ENCODE assay signal across 8 mouse cellular contexts in genomic region chr4:41136811-41137210, GRCm38 (mm10). TPM values are rescaled to one million over a fixed set of nuclear protein-coding genes. Genes with fewer than 3 reads are reported as not detected.
DNase-seq lines count a peak whose midpoint lies in the region; ATAC-seq and TF ChIP-seq lines count a peak whose summit lies in the region.

No protein-coding gene starts in this region.

- no peak for DNase-seq in heart, adult 18-20 months
- DNase-seq in spleen, postnatal 10 days (ENCODE audit: low spot score in 2 of 2), result no peak
- no peak for DNase-seq in B cell, adult 2 months
- no peak for DNase-seq in natural killer cell, adult 2 months (ENCODE audit: low spot score in 2 of 2)

- peaks cover 22% of the 10 kb centered on the region for H3K36me3 ChIP-seq in heart, embryonic 12.5 days
- H3K36me3 ChIP-seq in E14TG2a.4 (ENCODE audit: insufficient read depth, low read length) (peaks cover 27% of the 10 kb centered on the region), macrophage (ENCODE audit: inconsistent target) (no peaks in the 10 kb centered on the region)
- peaks cover 14% of the 10 kb centered on the region; the same call in 1 of the 2 replicates for H3K36me3 ChIP-seq in forebrain, embryonic 15.5 days

- H3K27me3 ChIP-seq in heart, embryonic 12.5 days (replicated peaks), result no peaks in the 10 kb centered on the region
- no peaks in the 10 kb centered on the region for H3K27me3 ChIP-seq in E14TG2a.4 (ENCODE audit: insufficient read depth, low read length)
- no peaks in the 10 kb centered on the region for H3K27me3 ChIP-seq in forebrain, embryonic 15.5 days

- H3K79me2 ChIP-seq in macrophage (ENCODE audit: inconsistent target), result peaks cover 59% of the 10 kb centered on the region

- no peak for ATAC-seq in heart, embryonic 12.5 days (ENCODE audit: insufficient number of reproducible peaks, low FRiP score)
- no peak for ATAC-seq in forebrain, embryonic 15.5 days (replicated peaks)

- no peaks in the 10 kb centered on the region for H3K9me3 ChIP-seq in heart, embryonic 12.5 days (replicated peaks)
- no peaks in the 10 kb centered on the region for H3K9me3 ChIP-seq in E14TG2a.4 (ENCODE audit: low read length)
- H3K9me3 ChIP-seq in forebrain, embryonic 15.5 days, result no peaks in the 10 kb centered on the region

- peak overlapping the region; percentile 99 for H3K27ac ChIP-seq in heart, embryonic 12.5 days (ENCODE audit: poor library complexity, severe bottlenecking)
- H3K27ac ChIP-seq in forebrain, embryonic 15.5 days (replicated peaks), result peak overlapping the region; percentile 98
- peak overlapping the region; percentile 63 for H3K27ac ChIP-seq in macrophage

- H3K4me2 ChIP-seq in heart, embryonic 12.5 days, result peak overlapping the region; percentile 83
- H3K4me2 ChIP-seq in forebrain, embryonic 15.5 days (replicated peaks), result peak overlapping the region; percentile 56

- under 1% methylated on average over 8 of the region's 8 CpGs for WGBS in heart, embryonic 12.5 days
- WGBS in forebrain, embryonic 15.5 days, result 0% methylated on average over 8 of the region's 8 CpGs
- under 1% methylated on average over 8 of the region's 8 CpGs for WGBS in macrophage (ENCODE audit: missing documents)

- H3K4me1 ChIP-seq in heart, embryonic 12.5 days (replicated peaks), result peaks cover 6% of the 10 kb centered on the region; the same call in 1 of the 2 replicates
- H3K4me1 ChIP-seq in E14TG2a.4 (replicated peaks; ENCODE audit: low read depth, low read length), result peaks cover 60% of the 10 kb centered on the region
- peaks cover 30% of the 10 kb centered on the region for H3K4me1 ChIP-seq in forebrain, embryonic 15.5 days

- peak overlapping the region; percentile 93 for H3K4me3 ChIP-seq in heart, embryonic 12.5 days
- H3K4me3 ChIP-seq in E14TG2a.4 (replicated peaks; ENCODE audit: low read length) (peak overlapping the region; percentile 90), macrophage (ENCODE audit: inconsistent target) (peak overlapping the region; percentile 82)
- H3K4me3 ChIP-seq in forebrain, embryonic 15.5 days, result peak overlapping the region; percentile 83

- TF ChIP-seq CTCF in E14TG2a.4 (conservative IDR thresholded peaks at IDR 0.05; ENCODE audit: low read length), result no peak

- peak overlapping the region; percentile 96 for H3K9ac ChIP-seq in heart, embryonic 12.5 days
- H3K9ac ChIP-seq in forebrain, embryonic 15.5 days (replicated peaks), result peak overlapping the region; percentile 99

RNA-seq across cellular contexts. Expression of gene Ube2r2, which starts 1.3 kb away (rescaled TPM):
- 77.4 and 87.7 TPM in 2 replicates for polyA plus RNA-seq in heart, embryonic 12.5 days (2016; fragmentation: Nextera tagmentation; extraction: Ambion mirVana)
- total RNA-seq in heart, adult 18-20 months (2021), result 100 to 1,000 TPM; 126 to 132 TPM
- polyA plus RNA-seq in forebrain, embryonic 15.5 days (2015; fragmentation: Nextera tagmentation; extraction: Ambion mirVana), result 62.0 and 67.1 TPM in 2 replicates
- total RNA-seq in macrophage (2018; cell fraction: chromatin; rRNA removed), result 10 to 100 TPM in 24 of 26 experiments, 1 to 10 TPM in 2; 8.8 to 55.2 (median 28.9) TPM
- 10 to 100 TPM; 35.6 to 62.8 (median 49.4) TPM for total RNA-seq in macrophage (2018; cell fraction: cytosol; rRNA removed)
- total RNA-seq in macrophage (2018; cell fraction: nucleus; rRNA removed), result 10 to 100 TPM; 14.0 to 62.8 (median 30.6) TPM
- polyA plus RNA-seq in macrophage (2018), result 40.3 to 90.8 TPM (median 50.7 TPM) in 3 replicates

RNA-seq across cellular contexts. Expression of gene Nol6, which starts 12.6 kb away (rescaled TPM):
- polyA plus RNA-seq in heart, embryonic 12.5 days (2016; fragmentation: Nextera tagmentation; extraction: Ambion mirVana), result 21.6 and 22.0 TPM in 2 replicates
- total RNA-seq in heart, adult 18-20 months (2021), result 10 to 100 TPM; 16.2 to 18.9 TPM
- 35.3 and 36.2 TPM in 2 replicates for polyA plus RNA-seq in forebrain, embryonic 15.5 days (2015; fragmentation: Nextera tagmentation; extraction: Ambion mirVana)
- total RNA-seq in macrophage (2018; cell fraction: chromatin; rRNA removed), result 10 to 100 TPM in 19 of 26 experiments, 1 to 10 TPM in 7; 5.0 to 34.0 (median 20.9) TPM
- 10 to 100 TPM; 10.6 to 22.1 (median 16.3) TPM for total RNA-seq in macrophage (2018; cell fraction: cytosol; rRNA removed)
- 10 to 100 TPM in 20 of 26 experiments, 1 to 10 TPM in 6; 6.3 to 31.7 (median 13.3) TPM for total RNA-seq in macrophage (2018; cell fraction: nucleus; rRNA removed)
- polyA plus RNA-seq in macrophage (2018), result 10.8 to 26.0 TPM (median 11.8 TPM) in 3 replicates

RNA-seq across cellular contexts. Expression of gene Aqp3, which starts 38.8 kb away (rescaled TPM):
- polyA plus RNA-seq in heart, embryonic 12.5 days (2016; fragmentation: Nextera tagmentation; extraction: Ambion mirVana), result 2.2 and 2.6 TPM in 2 replicates
- 1 to 10 TPM in 1 of 2 experiments, not detected in 1; 1.9 TPM for total RNA-seq in heart, adult 18-20 months (2021)
- polyA plus RNA-seq in forebrain, embryonic 15.5 days (2015; fragmentation: Nextera tagmentation; extraction: Ambion mirVana), result 0.51 TPM in 1 of 2 replicates, not detected in the other
- not detected for total RNA-seq in macrophage (2018; cell fraction: chromatin; rRNA removed)
- under 1 TPM in 6 of 26 experiments, not detected in 20; 0.05 to 0.47 (median 0.10) TPM for total RNA-seq in macrophage (2018; cell fraction: cytosol; rRNA removed)
- total RNA-seq in macrophage (2018; cell fraction: nucleus; rRNA removed), result not detected
- polyA plus RNA-seq in macrophage (2018), result not detected in 3 replicates
